Mouse (Mus musculus) bone marrow, adult 2 months (tissue): Measurements from ENCODE around the gene Dnajc14.

Source experiments
- CTCF ChIP-seq: fragments of 200-500 bp; IDR thresholded peaks from 2 replicates; pipeline ENCODE4 v1.5.1; 2011; ENCODE audit warnings: low read length, control low read depth; ENCODE audit not compliant: control insufficient read depth, insufficient read depth
- POLR2A ChIP-seq: fragments of 200-500 bp; IDR thresholded peaks from 2 replicates; pipeline ENCODE4 v1.6.1; 2011; ENCODE audit warnings: low read depth, mild to moderate bottlenecking, control low read depth, low read length, borderline replicate concordance; ENCODE audit not compliant: control insufficient read depth

DNA sequence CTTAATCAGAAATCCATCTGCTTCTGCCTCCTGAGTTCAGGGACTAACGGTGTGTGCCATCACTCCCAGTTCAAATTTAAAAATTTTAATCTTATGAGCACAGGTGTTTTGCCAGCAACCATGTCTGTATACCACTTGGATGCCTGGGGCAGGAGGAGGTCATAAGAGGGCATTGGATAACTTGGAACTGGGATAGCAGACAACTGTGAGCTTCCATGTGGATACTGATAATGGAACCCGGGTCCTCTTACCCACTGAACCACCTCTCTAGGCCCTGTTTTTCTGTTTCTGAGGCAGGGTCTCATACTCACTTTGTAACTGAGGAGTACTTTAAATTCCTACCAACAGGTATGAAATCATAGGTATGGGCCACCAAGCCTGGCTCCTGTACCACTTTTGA is 25.4 kb upstream of the Dnajc14 start:
- TF ChIP-seq POLR2A (no peak), CTCF (no peak)
